8 mouse cellular contexts compared by ENCODE assay signal in the genomic region with DNA sequence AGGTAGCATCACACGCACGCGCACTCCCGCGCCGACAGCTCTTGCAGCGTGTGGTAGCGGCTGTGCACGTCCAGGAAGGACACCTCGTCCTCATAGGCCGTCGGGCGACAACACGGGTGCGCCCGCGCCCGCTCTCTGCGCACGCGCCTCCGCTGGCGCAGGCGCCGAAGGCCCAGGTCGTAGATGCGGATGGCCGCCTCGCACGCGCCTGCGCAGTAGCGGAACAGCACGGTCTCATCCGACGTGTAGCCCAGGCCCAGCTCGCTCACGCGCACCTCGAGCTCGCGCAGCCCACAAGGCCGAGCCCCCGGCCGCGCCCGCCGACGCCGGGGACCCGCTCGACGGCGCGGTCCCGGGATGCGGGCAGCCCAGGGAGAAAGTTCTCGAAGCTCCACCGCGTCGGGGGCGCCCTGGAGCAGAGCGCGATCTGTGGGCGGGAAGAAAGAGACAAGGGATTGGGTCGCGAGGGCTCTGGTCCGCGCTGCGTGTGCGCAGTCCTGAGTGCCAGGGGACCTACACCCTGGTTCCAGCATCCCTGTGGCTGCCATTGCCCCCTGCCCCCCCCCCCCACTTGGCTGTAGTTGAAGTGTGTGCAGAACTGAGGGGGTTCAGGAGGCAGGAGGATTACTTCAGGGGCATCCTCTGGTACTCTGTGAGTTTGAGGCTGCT. TPM values are rescaled to one million over a fixed set of nuclear protein-coding genes. Genes with fewer than 3 reads are reported as not detected.
DNase-seq lines count a peak whose midpoint lies in the region; ATAC-seq and TF ChIP-seq lines count a peak whose summit lies in the region.

No protein-coding gene starts in this region.

- H3K4me2 ChIP-seq in neural tube, embryonic 12.5 days (replicated peaks): peak overlapping the region; percentile 54

- no peak overlapping the region for H3K27ac ChIP-seq in bone marrow, adult 2 months (ENCODE audit: control insufficient read depth, insufficient read depth, low read depth, low read length, poor library complexity)
- H3K27ac ChIP-seq in neural tube, embryonic 12.5 days: no peak overlapping the region

- no peak for TF ChIP-seq CTCF in bone marrow, adult 2 months (IDR thresholded peaks at IDR 0.05; ENCODE audit: control insufficient read depth, insufficient read depth, low read length)

- no peaks in the 10 kb centered on the region for H3K9me3 ChIP-seq in neural tube, embryonic 12.5 days

- 0 out of 2 replicates have a peak, but pooled peaks have one; percentile 31 for TF ChIP-seq POLR2A in bone marrow, adult 2 months (IDR thresholded peaks at IDR 0.05; ENCODE audit: borderline replicate concordance, control insufficient read depth, low read depth, low read length)

- peak; percentile 65 for ATAC-seq in neural tube, embryonic 12.5 days (ENCODE audit: low FRiP score, low read depth)

- intact Hi-C loops in heart, postnatal 10 days (cut with DNase I): no loop called here

- peaks cover 69% of the 10 kb centered on the region for H3K27me3 ChIP-seq in neural tube, embryonic 12.5 days (replicated peaks)

- H3K4me1 ChIP-seq in bone marrow, adult 2 months (ENCODE audit: control insufficient read depth, insufficient read depth, low read length): no peaks in the 10 kb centered on the region
- no peaks in the 10 kb centered on the region for H3K4me1 ChIP-seq in neural tube, embryonic 12.5 days

- H3K36me3 ChIP-seq in neural tube, embryonic 12.5 days: no peaks in the 10 kb centered on the region

- DNase-seq in cerebellum, postnatal 10 days: peak; percentile 53 to 61
- no peak for DNase-seq in cerebellum, adult 11-12 months
- peak; percentile 35 to 53 for DNase-seq in heart, postnatal 10 days
- peak; percentile 74 for DNase-seq in liver
- DNase-seq in gastrocnemius, postnatal 10 days: no peak
- DNase-seq in gastrocnemius, postnatal 25 days: no peak

- 0 out of 2 replicates have a peak overlapping the region, but pooled peaks have one; percentile 21 for H3K9ac ChIP-seq in neural tube, embryonic 12.5 days

- H3K4me3 ChIP-seq in bone marrow, adult 2 months (replicated peaks; ENCODE audit: control insufficient read depth, low read depth, low read length): no peak overlapping the region
- peak overlapping the region; percentile 27 for H3K4me3 ChIP-seq in neural tube, embryonic 12.5 days

- WGBS in bone marrow, adult 2 months: 52% methylated on average over 71 of the region's 71 CpGs
- WGBS in neural tube, embryonic 12.5 days: 21% methylated on average over 70 of the region's 71 CpGs

RNA-seq across cellular contexts. Expression of a gene that starts 5.8 kb away (rescaled TPM):
- not detected in 2 replicates for polyA plus RNA-seq in bone marrow, adult 2 months (2011; ENCODE audit: insufficient read depth, insufficient read length, low replicate concordance, missing spikeins)
- total RNA-seq in heart, postnatal 10 days (2021): 10 to 100 TPM; 19.0 to 21.0 TPM
- polyA plus RNA-seq in neural tube, embryonic 12.5 days (2016; fragmentation: Nextera tagmentation; extraction: Ambion mirVana): 3.4 and 3.7 TPM in 2 replicates
- 1 to 10 TPM in 1 of 2 experiments, under 1 TPM in 1; 0.95 to 1.4 TPM for total RNA-seq in gastrocnemius, postnatal 10 days (2021)
- 1 to 10 TPM; 1.9 to 3.1 TPM for total RNA-seq in gastrocnemius, postnatal 25 days (2021)

RNA-seq across cellular contexts. Expression of a gene that starts 13.0 kb away (rescaled TPM):
- polyA plus RNA-seq in bone marrow, adult 2 months (2011; ENCODE audit: insufficient read depth, insufficient read length, low replicate concordance, missing spikeins): 15.8 and 51.0 TPM in 2 replicates
- total RNA-seq in heart, postnatal 10 days (2021): 10 to 100 TPM; 21.0 to 23.0 TPM
- 49.3 and 54.3 TPM in 2 replicates for polyA plus RNA-seq in neural tube, embryonic 12.5 days (2016; fragmentation: Nextera tagmentation; extraction: Ambion mirVana)
- 10 to 100 TPM; 17.3 to 21.1 TPM for total RNA-seq in gastrocnemius, postnatal 10 days (2021)
- total RNA-seq in gastrocnemius, postnatal 25 days (2021): 10 to 100 TPM; 12.4 to 14.5 TPM

RNA-seq across cellular contexts. Expression of a gene that starts 18.5 kb away (rescaled TPM):
- 1.7 and 1.9 TPM in 2 replicates for polyA plus RNA-seq in bone marrow, adult 2 months (2011; ENCODE audit: insufficient read depth, insufficient read length, low replicate concordance, missing spikeins)
- under 1 TPM; 0.27 to 0.43 TPM for total RNA-seq in heart, postnatal 10 days (2021)
- polyA plus RNA-seq in neural tube, embryonic 12.5 days (2016; fragmentation: Nextera tagmentation; extraction: Ambion mirVana): 1.6 and 1.8 TPM in 2 replicates
- under 1 TPM; 0.19 to 0.20 TPM for total RNA-seq in gastrocnemius, postnatal 10 days (2021)
- under 1 TPM in 1 of 2 experiments, not detected in 1; 0.33 TPM for total RNA-seq in gastrocnemius, postnatal 25 days (2021)

RNA-seq across cellular contexts. Expression of a gene that starts 33.7 kb away (rescaled TPM):
- 3.1 and 5.8 TPM in 2 replicates for polyA plus RNA-seq in bone marrow, adult 2 months (2011; ENCODE audit: insufficient read depth, insufficient read length, low replicate concordance, missing spikeins)
- 1 to 10 TPM; 5.4 to 9.8 TPM for total RNA-seq in heart, postnatal 10 days (2021)
- 15.0 and 16.3 TPM in 2 replicates for polyA plus RNA-seq in neural tube, embryonic 12.5 days (2016; fragmentation: Nextera tagmentation; extraction: Ambion mirVana)
- 1 to 10 TPM; 6.6 to 7.0 TPM for total RNA-seq in gastrocnemius, postnatal 10 days (2021)
- 1 to 10 TPM; 3.3 to 3.5 TPM for total RNA-seq in gastrocnemius, postnatal 25 days (2021)

RNA-seq across cellular contexts. Expression of a gene that starts 34.0 kb away (rescaled TPM):
- 136 and 211 TPM in 2 replicates for polyA plus RNA-seq in bone marrow, adult 2 months (2011; ENCODE audit: insufficient read depth, insufficient read length, low replicate concordance, missing spikeins)
- 100 to 1,000 TPM; 794 to 859 TPM for total RNA-seq in heart, postnatal 10 days (2021)
- polyA plus RNA-seq in neural tube, embryonic 12.5 days (2016; fragmentation: Nextera tagmentation; extraction: Ambion mirVana): 404 and 428 TPM in 2 replicates
- 100 to 1,000 TPM; 377 to 422 TPM for total RNA-seq in gastrocnemius, postnatal 10 days (2021)
- total RNA-seq in gastrocnemius, postnatal 25 days (2021): 100 to 1,000 TPM; 459 to 461 TPM

Comparison
In these comparisons a context has a peak if more than half of its experiments do, and no peak if none do; other contexts are left out.
1. DNase-seq: peak in cerebellum, postnatal 10 days (2 of 2), heart, postnatal 10 days (2 of 2) and liver (single experiment); none in cerebellum, adult 11-12 months (single experiment), gastrocnemius, postnatal 10 days (single experiment) and gastrocnemius, postnatal 25 days (single experiment).
2. RNA of a gene that starts 5.8 kb away (total RNA-seq): 19.0 to 21.0 TPM in heart, postnatal 10 days; 1.9 to 3.1 TPM in gastrocnemius, postnatal 25 days and 0.95 to 1.4 TPM in gastrocnemius, postnatal 10 days; every median in the first group is over 4 times any median in the second.